Mouse (Mus musculus) cerebellum, adult (tissue): ENCODE measurements at regions not wholly inside any gene's neighbourhood (a gene's known extent, or its start where the extent isn't known, plus 50 kb on each side); places are given as distances from the start of the nearest gene placed in this dataset.

Source experiments
- ATAC-seq: cut with Nextera tagmentation; 2 replicates; pipeline ENCODE4 v1.9.2; 2017; ENCODE audit warnings: mild to moderate bottlenecking, moderate library complexity, mixed read lengths; ENCODE audit not compliant: insufficient number of reproducible peaks, low FRiP score, low TSS enrichment

DNA sequence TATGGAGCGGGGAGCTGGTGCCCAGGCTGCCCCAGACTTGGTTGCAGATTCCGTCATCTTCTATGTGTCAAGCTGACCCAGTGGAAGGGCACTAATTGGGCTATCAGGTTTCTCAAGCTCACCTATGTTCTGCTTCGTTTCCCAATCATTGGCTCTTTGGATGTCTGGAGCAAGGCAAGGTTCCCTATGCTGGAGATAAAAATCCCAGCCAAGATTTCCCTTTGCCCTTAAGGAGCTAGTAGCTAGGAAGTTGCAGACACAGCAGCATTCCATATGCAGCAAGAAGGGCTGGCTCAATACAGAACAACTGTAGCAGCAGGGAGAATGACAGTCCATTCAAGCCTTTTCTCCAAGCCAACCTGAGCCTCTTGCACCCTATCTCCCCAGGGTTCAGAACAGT, 159.2 kb upstream of the Zfp706 start:
- ATAC-seq, result no peak

DNA sequence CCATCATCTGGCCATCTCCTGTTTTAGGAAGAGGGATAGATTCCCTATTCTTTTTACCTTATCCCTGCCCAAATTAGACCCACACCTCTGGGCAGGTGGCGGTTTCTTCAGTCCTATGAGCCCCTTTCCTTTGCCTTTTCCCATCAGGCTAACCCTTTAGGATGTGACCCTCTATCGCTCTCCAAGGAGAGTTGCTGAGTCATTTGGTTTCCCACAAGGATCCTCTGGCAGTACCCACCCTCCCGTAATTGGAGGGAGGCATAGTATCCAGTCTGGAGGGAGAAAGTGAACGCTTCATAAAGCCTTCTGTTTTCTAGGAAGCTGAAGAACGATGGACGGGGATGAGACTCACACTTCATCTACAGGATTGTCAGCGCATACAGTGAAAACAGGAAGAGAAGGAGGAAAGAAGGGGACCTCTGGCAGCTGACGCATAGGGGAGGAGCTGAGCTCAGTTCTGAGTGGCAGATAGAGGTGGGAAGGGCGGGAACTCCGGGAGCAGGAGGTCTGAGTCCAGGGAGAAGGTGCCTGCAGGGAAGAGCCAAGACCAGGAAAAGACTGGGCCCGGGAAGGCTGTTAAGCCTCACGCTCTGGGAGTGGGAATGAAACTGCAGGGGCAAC, 158.4 kb upstream of the Zfp706 start:
- no peak for ATAC-seq

DNA sequence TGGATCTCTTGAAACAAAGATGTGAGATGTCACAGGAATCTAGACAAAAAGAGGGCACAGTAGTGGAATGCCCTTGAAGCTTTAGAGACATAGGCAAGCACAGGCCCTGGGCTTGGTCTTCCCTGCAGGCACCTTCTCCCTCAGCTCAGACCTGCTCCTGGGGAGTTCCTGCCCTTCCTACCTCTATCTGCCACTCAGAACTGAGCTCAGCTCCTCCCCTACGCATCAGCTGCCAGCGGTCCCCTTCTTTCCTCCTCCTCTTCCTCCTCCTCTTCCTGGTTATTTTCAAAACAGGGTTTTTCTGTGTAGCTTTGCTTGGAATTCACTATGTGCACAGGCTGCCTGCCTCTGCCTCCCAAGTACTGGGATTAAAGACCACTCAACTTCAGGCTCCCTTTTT, 157.6 kb upstream of the Zfp706 start:
- ATAC-seq, result no peak

DNA sequence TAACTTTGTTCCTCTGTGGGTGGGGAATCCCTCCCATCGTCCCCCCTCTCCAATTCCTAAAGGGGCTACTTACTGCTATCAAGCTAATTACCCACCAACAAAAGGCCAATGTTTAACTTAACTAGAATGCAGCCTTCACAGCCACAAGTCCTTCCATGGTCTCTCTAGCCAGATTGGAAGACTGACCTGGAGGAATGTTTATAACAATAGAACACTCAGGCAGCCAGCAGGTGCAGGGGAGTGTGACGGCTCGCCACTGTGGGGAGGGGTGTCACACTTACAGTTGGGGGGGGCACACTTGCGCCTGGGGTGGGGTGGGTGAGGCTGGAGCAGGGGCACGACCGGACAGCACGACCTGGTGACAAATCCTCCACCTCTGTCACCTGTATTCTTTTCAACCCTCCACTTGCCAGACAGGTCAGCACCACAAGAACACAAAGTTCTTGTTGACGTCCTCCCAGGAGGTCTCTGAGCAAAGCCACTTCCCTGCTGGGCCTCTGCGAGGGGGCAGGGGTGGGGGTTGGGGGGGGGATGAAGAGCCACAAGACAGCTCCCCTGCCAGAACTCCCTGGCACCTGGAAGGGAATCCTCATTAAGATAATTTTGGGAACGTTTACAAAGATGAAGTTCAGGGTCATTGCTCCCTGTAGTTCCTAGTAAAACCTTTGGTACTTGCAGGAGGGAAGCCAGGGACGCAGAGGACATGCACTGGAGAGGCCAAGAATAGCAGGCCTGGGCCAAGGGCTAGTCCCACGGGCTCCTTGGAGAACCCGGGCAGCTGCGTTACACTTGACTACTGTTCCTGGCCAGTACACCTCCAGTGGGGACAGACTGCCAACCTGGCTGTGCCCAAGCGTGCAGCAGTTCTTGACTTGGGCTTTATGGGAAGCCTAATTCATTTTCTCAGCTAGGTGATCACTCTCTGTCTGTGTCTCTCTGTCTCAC, 156.9 kb upstream of the Zfp706 start:
- no peak for ATAC-seq

DNA sequence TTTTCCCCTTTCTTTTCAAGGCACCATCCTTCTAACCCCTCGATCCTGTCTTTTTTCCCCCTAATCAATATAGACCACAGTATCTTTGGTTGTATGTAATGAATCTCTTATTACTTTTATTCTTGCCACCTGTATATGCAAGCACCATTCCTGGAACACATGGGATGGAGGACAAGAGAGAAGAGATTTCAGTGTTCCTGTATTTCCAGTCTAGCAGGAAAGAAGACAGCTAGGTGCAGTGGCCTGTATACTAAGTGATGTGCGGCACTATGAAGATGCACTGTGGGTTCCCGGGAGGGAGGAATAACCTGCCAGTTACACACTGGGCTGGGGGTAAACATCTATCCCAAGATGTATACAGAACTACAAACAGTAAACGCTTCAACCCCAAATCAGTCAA, 152.4 kb upstream of the Zfp706 start:
- ATAC-seq, result no peak

DNA sequence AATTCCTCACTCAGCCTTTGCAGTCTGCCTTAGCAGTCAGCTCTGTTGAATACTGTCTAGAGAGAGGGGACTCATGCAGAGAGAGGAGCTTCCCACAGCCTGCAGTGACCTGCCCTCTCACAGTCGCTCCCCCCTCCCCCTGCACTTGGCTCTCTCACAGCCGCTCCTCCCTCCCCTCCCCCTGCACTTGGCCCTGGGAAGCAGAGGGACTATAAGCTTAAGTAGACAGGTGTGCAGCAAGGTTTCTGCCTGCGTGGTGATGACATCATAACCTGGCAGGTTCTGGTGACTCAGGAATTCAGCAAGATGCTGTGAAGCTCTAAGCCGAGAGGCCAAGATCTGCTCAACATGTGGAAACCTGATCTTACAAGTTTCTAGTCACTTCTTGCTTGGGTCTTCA, 151.8 kb upstream of the Zfp706 start:
- ATAC-seq, result no peak

DNA sequence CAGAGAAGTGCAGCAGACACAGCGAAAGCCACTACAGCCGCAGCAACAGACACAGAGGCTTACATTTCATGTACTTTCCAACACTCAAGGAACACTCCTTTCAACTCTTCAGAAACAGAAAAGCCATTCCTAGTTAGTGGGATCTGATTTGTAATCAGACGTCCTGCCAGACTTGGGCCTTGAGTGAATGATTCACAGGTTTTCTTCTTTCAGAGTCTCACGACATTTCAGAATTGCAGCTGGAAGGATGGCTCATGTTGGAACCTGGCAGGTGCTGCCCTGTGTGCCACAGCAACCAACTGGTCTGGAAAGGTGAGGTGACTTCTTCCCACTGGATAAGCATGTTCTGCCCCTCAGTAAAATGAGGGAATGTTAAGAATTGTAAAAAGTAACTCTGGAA, 149.8 kb upstream of the Zfp706 start:
- ATAC-seq, result no peak

DNA sequence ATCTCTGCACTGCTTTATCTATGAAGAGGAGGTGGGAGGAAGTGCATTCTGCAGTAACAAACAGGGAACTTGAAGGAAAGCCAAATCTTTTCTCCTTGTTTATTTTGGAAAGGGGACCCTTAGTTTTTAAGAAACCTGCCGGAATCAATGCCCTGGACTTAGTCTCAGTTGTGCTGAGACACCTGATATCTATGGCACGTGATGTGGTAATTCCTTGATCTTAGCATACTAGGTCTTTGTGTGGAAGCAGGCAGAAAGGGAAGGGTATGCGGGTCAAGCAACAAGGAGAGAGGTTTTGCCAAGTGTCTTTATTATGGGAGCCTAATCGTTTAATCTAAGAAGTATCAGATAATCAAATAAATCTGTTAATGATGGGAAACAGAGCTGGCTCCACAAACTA, 147.4 kb upstream of the Zfp706 start:
- ATAC-seq, result no peak

DNA sequence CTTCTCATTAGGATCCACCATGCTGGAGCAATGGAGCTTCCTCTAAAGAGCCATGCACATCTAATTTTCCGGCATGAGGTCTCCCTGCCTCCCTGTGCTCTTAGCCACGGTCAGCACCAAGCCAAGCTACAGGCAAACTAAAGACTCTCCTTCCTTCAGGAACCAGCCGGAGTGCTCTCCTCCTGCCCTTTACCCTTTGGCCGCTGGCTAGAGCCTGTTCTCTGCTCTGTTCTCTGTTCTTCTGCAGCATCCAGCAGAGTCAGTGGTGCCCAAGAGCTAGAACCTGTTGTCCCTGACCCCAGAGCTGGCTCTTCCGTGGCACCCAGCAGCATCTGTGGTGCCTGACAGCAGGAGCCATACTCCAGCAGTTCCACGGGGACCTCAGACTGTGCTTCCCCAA, 145.6 kb upstream of the Zfp706 start:
- no peak for ATAC-seq

DNA sequence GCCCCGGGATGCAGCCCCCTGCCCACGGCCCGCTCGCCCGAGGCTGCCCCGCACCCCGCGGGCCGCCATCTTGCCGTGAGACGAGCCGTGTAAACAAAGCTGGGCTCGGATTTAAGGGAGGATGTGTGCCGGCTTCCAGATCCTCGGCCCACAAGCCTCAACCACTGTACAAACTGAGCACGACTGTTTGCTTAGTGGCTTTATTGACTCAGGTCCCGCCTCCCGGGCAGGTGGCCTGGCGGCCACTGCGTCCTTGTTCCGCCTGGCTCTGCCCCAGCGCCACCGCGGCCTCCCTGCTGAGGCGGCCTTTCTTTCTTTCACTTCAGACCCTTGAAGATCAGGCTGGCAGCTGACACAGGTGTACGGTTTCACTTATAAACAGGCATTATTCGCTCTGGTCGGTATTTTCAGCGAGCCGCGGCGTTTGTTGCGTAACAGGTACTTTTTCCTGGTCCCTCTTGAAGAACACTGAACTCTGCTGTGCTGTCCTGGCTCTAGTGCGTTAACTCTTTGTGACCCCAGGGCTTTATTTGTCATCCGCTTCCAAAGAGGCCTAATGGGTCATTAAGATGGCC, 128.1 kb upstream of the Zfp706 start:
- ATAC-seq, result peak; percentile 76

DNA sequence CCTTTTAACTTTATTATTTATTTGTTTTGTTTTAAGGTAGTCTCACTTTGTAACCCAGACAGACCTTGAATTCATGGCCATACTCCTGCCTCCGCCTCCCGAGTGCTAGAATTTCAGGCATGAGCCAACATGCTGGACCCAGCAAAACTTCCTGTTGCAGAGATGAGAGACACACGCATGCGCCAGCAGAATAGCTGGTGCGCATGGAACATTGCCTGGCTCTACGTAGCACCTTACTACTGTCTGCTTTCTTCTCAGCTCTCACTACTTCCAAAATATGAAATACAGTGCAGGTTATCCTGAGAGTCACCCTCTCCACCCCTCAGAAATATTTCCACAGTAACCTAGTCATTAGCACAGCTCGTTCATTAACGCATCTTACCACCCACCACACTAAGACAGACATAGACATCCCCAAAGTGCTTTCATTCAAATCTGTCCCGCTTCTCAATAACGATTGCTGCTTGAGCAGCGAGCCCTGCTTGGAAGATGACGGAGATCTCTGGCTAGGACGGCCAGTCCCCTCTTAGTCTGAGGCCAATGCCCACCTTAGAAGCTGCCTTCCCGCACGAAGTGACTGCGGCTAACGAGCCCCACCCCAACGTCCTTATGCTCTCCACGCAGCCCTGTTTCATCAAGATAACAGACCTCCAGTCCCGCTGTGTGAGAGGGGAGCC, 127.5 kb upstream of the Zfp706 start:
- ATAC-seq, result peak; percentile 77

DNA sequence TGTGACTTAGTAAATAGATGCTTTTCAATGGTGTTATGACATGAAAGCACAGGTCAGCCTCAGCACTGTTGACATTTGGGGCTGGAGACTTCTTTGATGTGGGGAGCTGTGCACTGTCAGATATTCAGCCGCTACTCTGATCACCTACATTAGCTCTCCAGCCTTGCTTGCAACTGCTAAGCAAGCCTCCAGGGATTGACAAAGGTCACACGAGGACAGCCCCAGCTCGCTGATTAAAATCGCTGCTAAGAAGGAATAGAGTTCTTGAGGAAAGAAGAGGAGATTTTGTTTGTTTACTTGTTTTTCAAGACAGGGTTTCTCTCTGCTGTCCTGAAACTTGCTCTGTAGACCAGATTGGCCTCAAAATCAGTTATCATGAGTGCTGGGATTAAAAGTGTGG, 126.8 kb upstream of the Zfp706 start:
- no peak for ATAC-seq

DNA sequence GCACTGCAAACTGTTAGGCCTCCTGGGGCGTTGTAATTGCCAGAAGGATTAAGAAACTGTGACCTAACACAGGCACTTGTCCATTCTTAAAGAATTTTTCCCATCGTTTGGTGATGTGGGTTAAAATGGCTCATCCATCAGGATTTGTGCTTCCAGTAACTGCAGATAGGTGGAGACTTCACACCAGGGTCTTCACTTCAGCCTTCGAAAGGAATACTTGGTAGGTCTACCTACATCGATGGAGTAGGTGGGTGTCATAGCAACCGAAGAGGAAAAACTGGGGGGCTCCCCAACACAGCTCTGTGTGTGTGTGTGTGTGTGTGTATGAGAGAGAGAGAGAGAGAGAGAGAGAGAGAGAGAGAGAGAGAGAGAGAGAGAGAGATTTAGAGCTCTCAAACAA, 126.3 kb upstream of the Zfp706 start:
- no peak for ATAC-seq

DNA sequence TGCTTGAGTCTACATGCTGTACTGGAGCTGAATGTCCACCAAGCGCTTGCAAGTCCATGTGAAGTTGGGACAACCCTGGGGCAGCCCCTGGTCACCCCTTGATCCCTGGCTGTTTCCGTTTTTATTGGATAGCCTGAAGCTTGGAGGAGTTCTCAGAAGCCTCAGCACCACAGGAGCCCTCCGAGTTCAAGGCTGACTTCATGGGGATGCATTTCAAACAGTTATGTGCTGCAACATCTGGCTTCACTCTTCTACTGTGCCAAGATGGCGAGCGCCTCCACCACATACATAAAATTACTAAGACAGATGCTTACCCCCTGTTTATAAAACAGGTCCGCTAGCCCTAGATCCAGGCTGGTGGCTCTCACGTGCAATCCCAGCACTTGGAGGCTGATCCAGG, 120.1 kb upstream of the Zfp706 start:
- no peak for ATAC-seq

DNA sequence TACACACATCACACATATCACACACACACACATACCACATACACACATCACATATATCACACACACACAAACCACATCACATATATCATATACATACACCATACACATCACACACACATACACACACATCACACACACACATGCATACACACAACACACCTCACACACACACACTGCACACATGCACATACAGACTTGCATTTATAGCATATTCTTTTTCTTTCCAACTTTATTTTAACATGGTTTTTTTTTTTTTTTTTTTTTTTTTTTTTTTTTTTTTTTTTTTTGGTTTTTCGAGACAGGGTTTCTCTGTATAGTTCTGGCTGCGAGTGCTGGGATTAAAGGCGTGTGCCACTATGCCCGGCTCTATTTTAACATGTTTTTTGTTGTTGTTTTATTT, 119.6 kb upstream of the Zfp706 start:
- no peak for ATAC-seq

DNA sequence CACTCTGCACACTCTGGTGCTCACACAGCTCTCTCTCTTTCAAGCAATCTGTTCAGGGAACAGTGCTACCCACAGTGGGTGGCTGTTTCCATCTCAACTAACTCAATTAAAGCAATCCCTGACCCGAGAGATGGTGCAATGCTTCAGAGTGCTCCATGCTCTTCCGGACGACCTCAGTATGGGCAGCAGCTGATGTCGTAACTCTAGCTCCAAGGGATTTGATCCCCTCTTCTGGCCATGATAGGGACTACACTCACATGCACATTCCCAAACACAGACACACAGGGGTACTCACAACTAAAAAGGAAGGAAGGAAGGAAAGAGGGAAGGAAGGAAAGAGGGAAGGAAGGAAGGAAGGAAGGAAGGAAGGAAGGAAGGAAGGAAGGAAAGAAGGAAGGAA, 118.2 kb upstream of the Zfp706 start:
- ATAC-seq, result no peak

DNA sequence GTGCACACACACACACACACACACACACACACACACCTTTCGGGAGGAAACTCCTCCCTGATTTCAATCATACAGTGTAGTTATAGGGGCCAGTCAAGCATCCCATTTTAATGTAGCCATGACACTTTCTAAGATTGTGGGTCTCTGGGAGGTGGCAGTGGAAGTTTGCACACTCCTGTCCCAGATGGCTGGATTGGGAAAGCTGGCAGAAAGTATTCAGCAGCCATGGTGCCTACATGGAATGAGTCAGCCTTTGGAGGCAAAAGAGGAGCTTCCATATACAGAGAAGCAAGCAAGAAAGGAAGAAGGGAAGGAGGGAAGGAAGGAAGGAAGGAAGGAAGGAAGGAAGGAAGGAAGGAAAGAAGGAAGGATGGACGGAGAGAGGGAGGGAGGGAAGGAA, 117.4 kb upstream of the Zfp706 start:
- ATAC-seq, result no peak

DNA sequence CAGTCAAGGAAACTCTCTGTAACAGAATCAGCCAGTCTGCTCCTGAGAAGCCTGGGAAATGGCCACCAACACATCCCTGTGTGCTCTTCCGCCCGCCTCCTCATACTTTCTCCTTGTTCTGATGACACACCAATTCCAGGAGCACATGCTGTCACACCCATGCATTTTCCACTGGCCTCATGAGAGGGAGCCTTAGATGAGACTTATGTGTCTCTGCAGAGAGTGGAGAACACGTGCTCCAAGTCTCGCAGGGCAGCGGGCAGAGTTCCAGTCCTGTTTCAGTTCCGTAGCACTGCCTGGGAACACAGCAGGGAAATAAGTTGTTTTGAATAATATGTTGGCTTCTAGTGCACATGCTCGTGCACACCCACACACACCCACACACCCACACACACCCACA, 116.7 kb upstream of the Zfp706 start:
- ATAC-seq, result no peak

DNA sequence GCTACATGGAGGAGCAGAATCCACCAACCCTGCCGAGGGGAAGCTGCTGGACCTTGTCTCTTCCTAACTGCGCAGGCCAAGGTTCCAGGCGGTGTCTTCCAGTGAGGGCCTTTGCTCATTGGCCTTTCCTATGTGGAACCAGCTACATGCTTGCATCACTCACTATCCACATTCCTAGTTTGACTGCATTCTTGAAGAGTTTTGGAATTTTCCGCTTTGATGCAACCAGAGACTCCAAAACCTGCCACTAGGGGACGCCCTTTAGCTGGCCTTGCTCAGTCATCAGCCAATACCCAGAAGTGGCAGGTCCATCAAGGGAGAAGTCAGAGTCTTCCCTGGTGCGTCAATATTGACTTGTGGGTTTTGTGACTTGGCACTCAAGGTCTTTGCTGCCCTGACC, 112.8 kb upstream of the Zfp706 start:
- peak; percentile 80 for ATAC-seq

DNA sequence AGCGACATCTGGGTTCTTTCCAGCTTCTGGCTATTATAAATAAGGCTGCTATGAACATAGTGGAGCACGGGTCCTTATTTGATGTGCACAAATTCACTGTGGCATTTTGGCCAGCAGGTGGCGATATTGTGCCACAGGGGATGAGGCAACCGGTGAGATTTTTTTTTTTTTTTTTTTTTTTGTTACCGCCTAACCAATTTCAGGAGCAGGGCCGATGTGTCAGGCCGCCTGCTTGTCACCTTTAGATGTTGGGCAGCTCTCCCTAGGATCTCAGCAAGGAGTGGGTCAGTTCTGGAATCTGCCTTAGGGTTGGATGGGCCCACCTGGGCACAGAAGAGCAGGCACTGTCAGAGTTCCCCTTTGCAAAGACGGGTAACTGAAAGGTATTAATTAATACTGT, 106.5 kb upstream of the Zfp706 start:
- peak; percentile 52; the same call in 1 of the 2 replicates for ATAC-seq

DNA sequence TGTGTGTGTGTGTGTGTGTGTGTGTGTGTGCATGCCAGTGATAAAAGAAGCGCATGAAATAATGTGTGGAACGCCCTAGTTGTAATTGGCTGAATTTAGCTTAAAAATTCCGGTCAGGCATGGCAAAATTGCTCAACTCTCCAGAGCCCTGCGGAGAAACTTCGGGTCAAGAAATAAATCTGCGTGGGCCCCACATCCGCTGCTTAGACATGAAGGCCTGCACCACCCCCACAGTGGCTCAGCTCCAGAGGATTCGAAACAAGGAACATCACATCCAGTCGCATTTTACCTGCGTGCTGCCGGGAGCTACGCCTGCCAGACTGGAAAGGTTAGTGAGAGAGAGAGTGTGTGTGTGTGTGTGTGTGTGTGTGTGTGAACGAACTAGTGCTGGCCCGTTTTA, 102.9 kb upstream of the Zfp706 start:
- no peak for ATAC-seq
